In genomic region chr13:5448601-5449000, GRCm38 (mm10) we compare ENCODE assay signal across 35 mouse cellular contexts.
"Had no signal": no experiment of that assay in that cellular context is flagged by ENCODE, and none has a peak within 500 bp of the region (broad histone marks: within the 10 kb centered on the region; RNA-seq: fewer than 3 reads in every experiment).

No protein-coding gene starts in this region.

- H3K9ac ChIP-seq: heart, embryonic 12.5 days; heart, embryonic 13.5 days; heart, embryonic 15.5 days; hindbrain, embryonic 12.5 days; hindbrain, embryonic 13.5 days; hindbrain, embryonic 14.5 days; hindbrain, embryonic 15.5 days; intestine, embryonic 15.5 days; kidney, embryonic 15.5 days had no signal

- H3K36me3 ChIP-seq: heart, embryonic 10.5 days; heart, embryonic 12.5 days; heart, embryonic 13.5 days; heart, embryonic 15.5 days; hindbrain, embryonic 10.5 days; hindbrain, embryonic 12.5 days; hindbrain, embryonic 13.5 days; hindbrain, embryonic 15.5 days; intestine, embryonic 15.5 days; kidney, embryonic 15.5 days had no signal

- H3K4me1 ChIP-seq: heart, embryonic 10.5 days; heart, embryonic 12.5 days; heart, embryonic 13.5 days; heart, embryonic 15.5 days; hindbrain, embryonic 10.5 days; hindbrain, embryonic 12.5 days; hindbrain, embryonic 13.5 days; hindbrain, embryonic 15.5 days; intestine, embryonic 15.5 days; kidney, embryonic 15.5 days had no signal

- H3K4me2 ChIP-seq: heart, embryonic 11.5 days; heart, embryonic 12.5 days; heart, embryonic 13.5 days; heart, embryonic 15.5 days; hindbrain, embryonic 12.5 days; hindbrain, embryonic 13.5 days; hindbrain, embryonic 14.5 days; hindbrain, embryonic 15.5 days; intestine, embryonic 15.5 days; kidney, embryonic 15.5 days had no signal

- H3K9me3 ChIP-seq: heart, embryonic 10.5 days; heart, embryonic 12.5 days; heart, embryonic 13.5 days; heart, embryonic 15.5 days; hindbrain, embryonic 10.5 days; hindbrain, embryonic 12.5 days; hindbrain, embryonic 13.5 days; hindbrain, embryonic 15.5 days; intestine, embryonic 15.5 days; kidney, embryonic 15.5 days had no signal

- ATAC-seq: hindbrain, embryonic 16.5 days; hindbrain, postnatal 0 days; inflammation-experienced regulatory T-cells, adult 6 months; intestine, embryonic 15.5 days; intestine, embryonic 16.5 days; intestine, postnatal 0 days had no signal

- H3K27ac ChIP-seq: heart, embryonic 10.5 days; heart, embryonic 13.5 days; heart, embryonic 15.5 days; hindbrain, embryonic 10.5 days; hindbrain, embryonic 12.5 days; hindbrain, embryonic 13.5 days; hindbrain, embryonic 14.5 days; hindbrain, embryonic 15.5 days; hindbrain, postnatal 0 days; intestine, embryonic 15.5 days; kidney, embryonic 15.5 days; kidney, postnatal 0 days; layer of hippocampus, adult 2 months had no signal

- H3K27me3 ChIP-seq: heart, embryonic 12.5 days; heart, embryonic 13.5 days; heart, embryonic 15.5 days; hindbrain, embryonic 12.5 days; hindbrain, embryonic 13.5 days; hindbrain, embryonic 15.5 days; intestine, embryonic 15.5 days; kidney, embryonic 15.5 days had no signal

- DNase-seq: heart, postnatal 10 days; heart, postnatal 14 days; heart, postnatal 36 days; heart, postnatal 4 days; kidney, adult 11 months; kidney, adult 18-20 months; kidney, adult 2 months; kidney, adult 8-10 months; kidney, adult 9 months; kidney, postnatal 10 days; kidney, postnatal 14 days; kidney, postnatal 25 days; kidney, postnatal 36 days; kidney, postnatal 4 days; layer of hippocampus, adult 9-11 months; layer of hippocampus, postnatal 36 days had no signal

- H3K4me3 ChIP-seq: heart, embryonic 10.5 days; heart, embryonic 12.5 days; heart, embryonic 13.5 days; heart, embryonic 15.5 days; hindbrain, embryonic 10.5 days; hindbrain, embryonic 12.5 days; hindbrain, embryonic 13.5 days; hindbrain, embryonic 15.5 days; intestine, embryonic 15.5 days; kidney, embryonic 15.5 days; layer of hippocampus, adult 2 months had no signal
